Mouse (Mus musculus): ENCODE data around the gene Chd2.

- TF ChIP-seq POLR2A (IDR thresholded peaks at IDR 0.05; ENCODE audit: low read depth, low read length) = no peak
- TF ChIP-seq CTCF (IDR thresholded peaks at IDR 0.05; ENCODE audit: extremely low read depth, insufficient read length, insufficient replicate concordance, low read depth, low read length) = no peak
Observed at GRCm38 (mm10) chr7:73516820-73517219, 24.8 kb downstream of the Chd2 start.

Data from small intestine, adult 2 months (tissue).